Mouse (Mus musculus) layer of hippocampus, adult 6 months (tissue): ENCODE data around the gene Srprb. TPM values are rescaled to one million over a fixed set of nuclear protein-coding genes. Genes with fewer than 3 reads are reported as not detected.

Experiments
- long read RNA-seq, 2 experiments: library from polyadenylated mRNA; unstranded; transcript quantifications; one replicate each; pipeline ENCODE4 v2.0.0; 2019 to 2020
- polyA plus RNA-seq: library from polyadenylated mRNA; unstranded; fragments of <200 nt; fragmentation: Nextera tagmentation; gene quantifications from 2 replicates; pipeline ENCODE4 v1.2.3, GENCODE M21; 2021

Gene Srprb
- polyA plus RNA-seq: 28.8 and 30.0 TPM in 2 replicates
- long read RNA-seq, experiment 1, transcript Srprb-201 (7 exons, 3,064 nt): major isoform, 79 of 92 reads
- long read RNA-seq, experiment 1, partial matches to known transcripts: 3 of 92 reads
- long read RNA-seq, experiment 1, other reads (novel, unspliced or antisense): 10 of 92 reads
- long read RNA-seq, experiment 2, transcript Srprb-201 (7 exons, 3,064 nt): major isoform, 238 of 266 reads
- long read RNA-seq, experiment 2, partial matches to known transcripts: 3 of 266 reads
- long read RNA-seq, experiment 2, other reads (novel, unspliced or antisense): 25 of 266 reads

GRCm38 (mm10) chr9:103201561-103202260, at the start of gene Srprb:
Srprb (minus strand) TSS chr9:103202137.

GRCm38 (mm10) chr9:103230151-103230951, 28.4 kb upstream of the Srprb start, which contains the start of the genes Gm20425 and Trf:
Gm20425 (minus strand) TSS chr9:103230307.
Trf (minus strand) TSS chr9:103230444.

Other genes with a start within 250 kb of the Srprb start
- gene Slco2a1, start 213.4 kb downstream of the Srprb start, polyA plus RNA-seq: 1.4 and 2.1 TPM in 2 replicates
- gene Rab6b, start 90.3 kb downstream of the Srprb start, polyA plus RNA-seq: 99.8 and 128 TPM in 2 replicates
- 0.60 and 1.3 TPM in 2 replicates for gene Gm20425, start 28.2 kb upstream of the Srprb start, polyA plus RNA-seq
- 797 and 951 TPM in 2 replicates for gene Trf, start 28.3 kb upstream of the Srprb start, polyA plus RNA-seq
- gene 1300017J02Rik, start 102.9 kb upstream of the Srprb start, polyA plus RNA-seq: 0.46 TPM in 1 of 2 replicates, not detected in the other
- 1.7 and 1.8 TPM in 2 replicates for gene Topbp1, start 103.1 kb upstream of the Srprb start, polyA plus RNA-seq
- gene Cdv3, start 163.7 kb upstream of the Srprb start, polyA plus RNA-seq: 16.7 and 28.9 TPM in 2 replicates